Mouse (Mus musculus): ENCODE results near the gene Flt1.
"Not testable (repeated sequence)": the region's sequence is repeated elsewhere in the genome, so short reads cannot be mapped to it uniquely, and the experiment has no call there.

DNA sequence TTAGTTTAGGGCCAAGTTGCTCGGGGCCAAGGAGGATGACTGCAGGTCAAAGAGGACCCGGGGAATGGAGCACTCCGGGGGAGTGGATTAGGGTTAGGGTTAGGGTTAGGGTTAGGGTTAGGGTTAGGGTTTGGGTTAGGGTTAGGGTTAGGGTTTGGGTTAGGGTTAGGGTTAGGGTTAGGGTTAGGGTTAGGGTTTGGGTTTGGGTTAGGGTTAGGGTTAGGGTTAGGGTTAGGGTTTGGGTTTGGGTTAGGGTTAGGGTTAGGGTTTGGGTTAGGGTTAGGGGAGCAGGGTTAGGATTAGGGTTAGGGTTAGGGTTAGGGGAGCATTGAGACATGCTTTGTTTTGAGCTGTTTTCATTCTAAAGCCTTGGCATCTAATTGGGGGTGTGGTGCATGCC is 114.5 kb downstream of the Flt1 start:
- TF ChIP-seq HCFC1 (IDR thresholded peaks at IDR 0.05; ENCODE audit: borderline replicate concordance, insufficient read depth, low read length); MAFK (IDR thresholded peaks at IDR 0.05; ENCODE audit: insufficient read depth, low read depth, low read length); ZNF384 (IDR thresholded peaks at IDR 0.05; ENCODE audit: low read depth, low read length): not testable (repeated sequence)
